Mouse (Mus musculus) cerebellum, adult 18-20 months (tissue): ENCODE measurements around the gene Htra3.

Source experiments
- DNase-seq, 2 experiments: peaks; one replicate each; pipeline ENCODE4 v3.0.0; 2021

Htra3 gene

GRCm38 (mm10) chr5:35609971-35610370, 69.6 kb downstream of the Htra3 start:
- no peak for DNase-seq

DNA sequence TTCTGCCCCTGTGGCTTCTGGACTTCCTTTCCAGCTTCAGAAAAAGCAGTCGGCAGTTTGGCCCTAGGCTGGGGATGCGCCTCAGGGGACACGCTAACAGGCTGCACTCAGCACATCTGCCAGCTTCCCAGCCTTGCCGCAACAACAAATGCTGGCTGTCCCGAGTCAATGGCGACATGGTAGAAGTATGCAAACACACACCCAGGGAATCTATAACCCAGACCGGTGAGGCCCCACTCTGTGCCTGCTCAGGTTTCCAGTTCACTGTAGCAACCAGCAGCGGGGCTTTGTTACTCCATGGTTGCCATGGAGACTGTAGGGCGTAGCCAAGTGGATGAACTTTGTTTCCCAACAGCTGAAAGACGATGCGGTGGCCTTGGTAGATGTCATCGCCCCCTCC, 70.2 kb downstream of the Htra3 start:
- no peak for DNase-seq

- DNase-seq, result no peak
Measured at GRCm38 (mm10) chr5:35608559-35608958, 71.0 kb downstream of the Htra3 start.

- DNase-seq, result peak; percentile 26 to 33
Measured at GRCm38 (mm10) chr5:35607784-35608183, 71.8 kb downstream of the Htra3 start.

- no peak for DNase-seq
Measured at GRCm38 (mm10) chr5:35606800-35607199, 72.8 kb downstream of the Htra3 start.

- no peak for DNase-seq
Measured at GRCm38 (mm10) chr5:35605355-35605754, 74.2 kb downstream of the Htra3 start.
